Mouse (Mus musculus) olfactory bulb, adult 2 months (tissue): ENCODE results near the gene Actn3.

ENCODE experiments used
- CTCF ChIP-seq: fragments of 200-500 bp; IDR thresholded peaks from 2 replicates; pipeline ENCODE4 v1.5.1; 2012; ENCODE audit warnings: low read depth, mild to moderate bottlenecking, low read length, moderate library complexity; ENCODE audit not compliant: insufficient read depth
- POLR2A ChIP-seq: fragments of 200-500 bp; IDR thresholded peaks from 2 replicates; pipeline ENCODE4 v1.6.1; 2012; ENCODE audit warnings: mild to moderate bottlenecking, low read depth, low read length, moderate library complexity; ENCODE audit not compliant: insufficient read depth

- TF ChIP-seq CTCF, result no peak
- no peak for TF ChIP-seq POLR2A
These were observed 12.1 kb upstream of the Actn3 start for GRCm38 (mm10) chr19:4889791-4890190.
